Mouse (Mus musculus): ENCODE results near the gene Usp37. TPM values are rescaled to one million over a fixed set of nuclear protein-coding genes. Genes with fewer than 3 reads are reported as not detected.
A peak's percentile ranks its signal among the peaks of the same experiment; 100 is the strongest.

The Usp37 gene
- polyA plus RNA-seq, 1 experiment: 12.2 TPM

- no peak for DNase-seq (ENCODE audit: extremely low spot score in 1 of 2, low spot score in 1 of 2)
Measured at GRCm38 (mm10) chr1:74501106-74501505, 43.0 kb downstream of the Usp37 start.

- no peak for DNase-seq (ENCODE audit: extremely low spot score in 1 of 2, low spot score in 1 of 2)
Measured at GRCm38 (mm10) chr1:74485792-74486191, 58.3 kb downstream of the Usp37 start.

GRCm38 (mm10) chr1:74460273-74460672, 83.8 kb downstream of the Usp37 start:
- peak in 1 of 2 experiments; percentile 73 for DNase-seq (ENCODE audit: extremely low spot score in 1 of 2, low spot score in 1 of 2)

DNA sequence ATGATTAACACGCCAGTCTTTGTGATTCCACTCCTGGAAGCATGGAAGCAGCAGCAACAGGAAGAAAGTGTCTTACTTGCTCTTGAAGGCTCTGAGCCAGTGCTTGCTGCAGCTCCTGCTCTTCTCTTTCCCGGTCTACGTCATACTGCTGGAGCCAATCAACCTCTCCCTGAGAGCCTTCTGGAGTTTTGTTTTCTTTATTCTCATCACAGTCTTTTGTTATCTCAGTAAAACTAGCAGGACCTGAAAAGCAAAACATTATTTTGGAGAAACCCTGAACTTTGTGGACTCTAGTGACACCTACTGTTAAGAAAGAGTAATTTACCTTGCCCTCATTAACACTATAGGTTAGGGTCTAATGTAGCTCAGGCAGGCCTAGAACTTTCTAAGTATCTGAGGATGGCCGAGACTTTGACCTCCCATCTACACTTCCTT, 91.5 kb downstream of the Usp37 start:
- DNase-seq (ENCODE audit: extremely low spot score in 1 of 2, low spot score in 1 of 2): peak; percentile 20 to 69

- no peak for DNase-seq (ENCODE audit: extremely low spot score in 1 of 2, low spot score in 1 of 2)
Measured at GRCm38 (mm10) chr1:74444538-74444937, 99.5 kb downstream of the Usp37 start.

GRCm38 (mm10) chr1:74439166-74439876, 104.8 kb downstream of the Usp37 start:
- peak in 1 of 2 experiments; percentile 48 for DNase-seq (ENCODE audit: extremely low spot score in 1 of 2, low spot score in 1 of 2)

DNA sequence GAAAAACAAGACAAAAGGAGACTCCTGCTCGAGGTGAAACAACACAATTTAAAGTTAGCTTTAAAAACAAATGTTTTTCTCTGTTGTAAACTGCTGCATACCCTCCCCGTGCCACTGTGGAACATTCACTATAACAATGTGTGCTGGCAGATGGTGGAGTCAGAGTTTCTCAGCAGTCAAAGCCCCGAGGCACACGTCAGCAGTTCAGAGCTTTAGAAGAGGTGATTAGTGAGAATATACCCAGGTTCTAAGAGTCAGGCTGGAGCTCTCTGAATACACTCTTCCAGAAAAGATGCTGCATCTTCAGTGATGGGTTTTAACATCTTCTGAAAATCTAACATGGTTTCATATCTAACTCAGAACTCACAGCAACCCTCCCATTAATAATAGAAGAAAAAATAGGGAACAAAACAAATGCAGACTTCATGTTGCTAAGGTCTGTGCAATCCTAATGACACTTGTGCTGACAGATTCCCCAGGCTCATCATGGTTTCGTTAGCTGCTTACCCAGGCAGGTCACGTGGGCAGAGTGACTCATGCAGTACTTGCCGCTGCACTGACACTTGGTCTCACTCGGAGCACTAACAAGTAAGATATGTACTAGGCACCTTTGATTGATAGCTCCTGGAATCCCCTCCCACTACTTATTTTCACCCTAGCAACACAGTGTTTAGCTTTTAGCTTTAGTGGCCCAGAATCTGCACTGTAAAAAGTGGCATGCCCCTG, 106.2 kb downstream of the Usp37 start:
- peak in 1 of 2 experiments; percentile 81 for DNase-seq (ENCODE audit: extremely low spot score in 1 of 2, low spot score in 1 of 2)

DNA sequence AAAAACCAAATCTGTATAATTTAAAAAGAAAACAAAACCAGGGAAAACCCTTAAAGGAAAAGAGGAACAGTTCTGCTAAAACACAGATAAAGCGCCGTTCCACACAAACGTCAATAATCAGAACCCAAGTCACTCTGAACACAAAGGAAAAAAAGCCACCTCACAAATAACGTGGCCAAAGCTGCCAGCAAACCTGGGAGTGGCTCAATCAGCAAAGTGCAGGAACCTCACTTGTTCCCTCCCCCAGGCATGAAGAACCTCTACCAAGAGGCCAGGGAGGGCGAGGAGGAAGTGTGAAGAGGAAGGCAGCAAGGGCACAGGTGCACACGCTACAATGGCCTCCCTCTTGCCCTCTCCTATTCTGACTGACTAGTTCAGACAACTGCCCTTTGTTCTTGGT, 108.5 kb downstream of the Usp37 start:
- DNase-seq (ENCODE audit: extremely low spot score in 1 of 2, low spot score in 1 of 2): no peak

- no peak for DNase-seq (ENCODE audit: extremely low spot score in 1 of 2, low spot score in 1 of 2)
Measured at GRCm38 (mm10) chr1:74434596-74434995, 109.5 kb downstream of the Usp37 start.

DNA sequence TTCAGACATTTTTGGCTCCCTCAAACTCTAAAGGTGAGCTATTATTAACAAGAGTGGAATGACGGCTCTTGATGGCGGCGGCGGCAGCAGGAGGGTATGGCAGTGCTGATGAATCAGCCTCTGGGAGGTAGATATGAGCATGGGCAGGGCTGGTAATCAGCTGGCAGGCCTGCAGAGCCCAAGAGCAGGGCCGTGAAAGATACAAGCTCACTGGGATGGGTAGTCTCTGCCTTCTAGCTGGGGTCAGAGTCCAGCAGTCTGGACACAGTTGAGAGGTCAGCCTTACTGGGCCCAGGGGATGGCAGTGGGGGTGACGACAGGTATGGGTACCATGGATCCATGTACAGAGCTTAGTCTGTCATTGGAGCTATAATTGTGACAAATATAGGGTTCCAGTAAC, 110.9 kb downstream of the Usp37 start:
- no peak for DNase-seq (ENCODE audit: extremely low spot score in 1 of 2, low spot score in 1 of 2)

DNA sequence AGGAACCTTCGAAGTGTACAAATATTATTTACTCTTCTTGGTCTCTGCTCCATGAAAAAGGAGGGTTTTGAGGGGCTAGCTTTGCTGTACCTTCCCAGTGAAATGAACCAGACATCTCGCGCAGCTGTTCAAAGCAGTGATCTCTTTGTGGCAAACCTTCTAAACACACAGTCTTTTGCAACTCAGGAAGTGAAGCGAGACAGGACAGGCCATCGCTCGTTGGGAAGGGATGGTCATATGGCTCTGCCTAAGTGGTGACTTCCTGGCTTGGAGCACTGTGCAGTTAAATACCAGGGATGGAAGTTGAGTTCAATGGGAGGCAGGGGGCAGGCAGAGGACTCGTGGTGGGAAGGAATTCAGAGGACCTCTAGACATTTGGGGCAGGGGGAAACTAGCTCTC, 118.2 kb downstream of the Usp37 start:
- no peak for DNase-seq (ENCODE audit: extremely low spot score in 1 of 2, low spot score in 1 of 2)

- DNase-seq (ENCODE audit: extremely low spot score in 1 of 2, low spot score in 1 of 2): no peak
Measured at GRCm38 (mm10) chr1:74423147-74423546, 120.9 kb downstream of the Usp37 start.

DNA sequence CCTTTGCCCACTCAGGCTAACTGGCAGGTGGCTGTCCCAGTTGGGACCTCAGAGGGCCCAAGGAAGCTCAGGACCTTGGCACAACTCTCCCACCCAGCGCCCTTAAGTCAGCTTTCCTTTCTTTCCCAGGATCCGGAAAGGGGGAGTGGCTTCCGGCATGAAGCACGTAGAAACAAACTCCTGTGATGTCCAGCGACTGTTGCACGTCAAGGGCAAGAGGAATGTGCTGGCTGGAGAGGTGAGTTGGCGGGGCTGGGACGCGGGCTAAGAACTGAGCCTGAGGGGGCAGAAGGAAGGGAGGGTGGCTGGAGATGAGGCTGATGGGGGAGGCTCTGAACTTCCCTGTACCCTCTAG, 124.7 kb downstream of the Usp37 start:
- no peak for DNase-seq (ENCODE audit: extremely low spot score in 1 of 2, low spot score in 1 of 2)

GRCm38 (mm10) chr1:74418747-74419439, 125.2 kb downstream of the Usp37 start:
- DNase-seq (ENCODE audit: extremely low spot score in 1 of 2, low spot score in 1 of 2): no peak

DNA sequence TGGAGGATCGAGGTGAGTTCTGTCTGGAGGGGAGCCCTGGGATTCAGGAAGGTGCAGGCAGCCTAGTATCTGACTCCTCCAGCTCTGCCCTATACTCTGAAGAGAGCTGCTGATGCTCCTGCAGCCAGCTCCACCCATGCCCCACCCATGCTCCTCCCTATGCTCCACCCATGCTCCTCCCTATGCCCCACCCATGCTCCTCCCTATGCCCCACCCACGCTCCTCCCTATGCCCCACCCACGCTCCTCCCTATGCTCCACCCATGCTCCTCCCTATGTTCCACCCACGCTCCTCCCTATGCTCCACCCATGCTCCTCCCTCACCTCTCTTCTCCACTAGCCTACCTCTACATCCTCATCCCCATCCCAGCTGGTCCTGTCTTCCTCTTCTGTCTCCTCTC, 128.9 kb downstream of the Usp37 start:
- no peak for DNase-seq (ENCODE audit: extremely low spot score in 1 of 2, low spot score in 1 of 2)

DNA sequence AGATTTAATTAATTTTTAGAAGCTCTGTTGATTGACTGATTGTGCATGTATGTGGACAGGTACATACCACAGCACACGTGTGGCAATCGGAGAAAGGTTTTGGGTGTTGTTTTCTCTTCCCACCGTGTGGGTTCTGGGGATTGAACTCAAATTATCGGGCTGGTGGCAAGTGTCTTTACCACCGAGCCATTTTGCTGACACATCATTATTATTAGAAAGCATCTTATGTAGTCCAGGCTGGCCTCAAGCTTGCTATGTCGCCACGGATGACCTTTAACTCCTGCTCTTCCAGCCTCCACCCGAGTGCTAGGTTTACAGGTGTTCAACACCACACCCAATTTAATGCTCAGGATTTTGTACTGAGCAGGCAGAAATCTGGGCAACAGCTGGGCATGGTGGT, 131.4 kb downstream of the Usp37 start:
- no peak for DNase-seq (ENCODE audit: extremely low spot score in 1 of 2, low spot score in 1 of 2)

GRCm38 (mm10) chr1:74411753-74412325, 132.2 kb downstream of the Usp37 start:
- DNase-seq (ENCODE audit: extremely low spot score in 1 of 2, low spot score in 1 of 2): no peak

DNA sequence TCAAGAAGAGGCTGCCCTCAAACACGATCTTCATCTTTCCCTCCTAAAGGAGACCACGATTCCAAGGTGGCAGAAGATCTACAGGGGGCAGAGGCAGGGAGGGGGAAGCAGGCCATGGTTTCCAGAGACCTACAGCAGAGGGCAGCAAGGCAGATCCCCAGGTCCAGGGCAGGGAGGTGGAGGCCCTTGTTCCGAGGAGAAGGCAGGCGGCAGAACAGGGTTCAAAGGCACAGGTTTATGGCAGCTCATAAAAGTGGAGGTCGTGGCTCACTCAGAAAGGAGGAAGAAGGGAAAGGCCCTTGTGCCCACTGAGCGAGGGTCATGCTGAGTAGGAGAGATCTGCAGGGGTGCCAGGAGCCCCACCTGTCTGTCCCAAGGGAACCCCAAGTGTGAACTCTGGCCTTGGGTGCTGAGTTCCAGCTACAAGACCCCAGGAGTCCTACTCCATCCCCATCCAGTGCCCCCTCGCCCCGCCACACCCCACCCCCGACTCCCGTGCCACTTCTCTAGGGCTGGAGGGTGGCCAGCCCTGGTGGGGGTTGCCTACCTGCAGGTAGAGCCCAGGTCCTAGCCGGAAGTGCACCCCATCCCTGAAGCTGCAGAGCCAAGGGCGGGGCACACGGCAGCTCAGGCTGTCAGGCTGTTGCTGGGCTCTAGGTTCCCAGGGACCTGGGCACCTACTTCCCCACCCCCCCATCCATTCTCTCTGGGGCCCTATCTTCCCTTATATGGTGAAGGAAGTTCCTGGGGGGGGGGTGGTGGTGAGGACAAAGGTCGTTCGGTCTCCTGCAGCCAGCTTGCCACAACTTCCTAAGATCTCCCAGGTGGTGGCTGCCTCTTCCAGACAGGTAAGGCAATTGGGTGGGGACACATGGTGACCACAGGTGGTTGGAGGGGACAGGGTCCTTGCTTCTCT, 135.2 kb downstream of the Usp37 start, which contains the start of gene Vil1:
TSS of gene Vil1 (plus strand) at position 788 of the 916 bp plus-strand sequence.
- no peak for DNase-seq (ENCODE audit: extremely low spot score in 1 of 2, low spot score in 1 of 2)

DNA sequence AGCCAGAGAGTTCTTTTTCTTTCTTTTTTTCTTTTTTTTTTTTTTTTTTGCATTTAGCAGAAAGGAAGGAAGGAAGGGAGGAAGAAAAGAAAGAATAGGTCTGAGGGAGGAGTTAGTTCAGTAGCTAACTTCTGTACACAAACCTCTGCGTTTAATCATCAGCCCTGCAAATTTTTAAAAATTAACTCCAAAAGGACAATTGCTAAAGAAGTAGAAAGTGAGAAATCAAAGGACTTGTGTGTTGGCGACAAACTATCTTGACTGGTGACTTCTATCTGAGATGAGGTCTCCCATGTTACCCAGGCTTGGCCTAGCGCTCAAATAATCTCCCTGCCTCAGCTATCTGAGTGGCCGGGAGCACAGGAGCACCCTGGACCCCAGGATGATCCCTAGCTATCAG, 139.9 kb downstream of the Usp37 start:
- DNase-seq (ENCODE audit: extremely low spot score in 1 of 2, low spot score in 1 of 2): no peak
